Mouse (Mus musculus) stomach, embryonic 14.5 days (tissue): ENCODE measurements around the gene Sec24c. TPM values are rescaled to one million over a fixed set of nuclear protein-coding genes. Genes with fewer than 3 reads are reported as not detected.
"Not testable (repeated sequence)": the region's sequence is repeated elsewhere in the genome, so short reads cannot be mapped to it uniquely, and the experiment has no call there.

Experiments used
- ATAC-seq: fragments of 200-750 bp; cut with Nextera tagmentation; 2 replicates; pipeline ENCODE4 v1.8.0; 2017; ENCODE audit warnings: low read depth, moderate TSS enrichment; ENCODE audit not compliant: insufficient number of reproducible peaks, insufficient read depth, low FRiP score
- H3K27ac ChIP-seq: fragments of 300-500 bp; sonication (generic); 2 replicates; pipeline ENCODE4 v1.5.1; 2014; ENCODE audit warnings: mild to moderate bottlenecking, low read length, moderate library complexity, mixed read lengths
- H3K27me3 ChIP-seq: fragments of 300-500 bp; sonication (generic); 2 replicates; pipeline ENCODE4 v1.6.1; 2014; ENCODE audit warnings: low read length, control low read depth, mixed read lengths; ENCODE audit not compliant: control insufficient read depth, insufficient read depth
- H3K36me3 ChIP-seq: fragments of 300-500 bp; sonication (generic); 2 replicates; pipeline ENCODE4 v1.6.1; 2014; ENCODE audit warnings: mild to moderate bottlenecking, control low read depth, low read length, moderate library complexity, mixed read lengths; ENCODE audit not compliant: control insufficient read depth, insufficient read depth
- H3K4me1 ChIP-seq: fragments of 300-500 bp; sonication (generic); 2 replicates; pipeline ENCODE4 v1.6.1; 2014; ENCODE audit warnings: low read length, control low read depth, mixed read lengths; ENCODE audit not compliant: control insufficient read depth, insufficient read depth
- H3K4me2 ChIP-seq: fragments of 300-500 bp; sonication (generic); replicated peaks from 2 replicates; pipeline ENCODE4 v1.6.1; 2014; ENCODE audit warnings: low read depth, low read length, control low read depth
- H3K4me3 ChIP-seq: fragments of 300-500 bp; sonication (generic); 2 replicates; pipeline ENCODE4 v1.5.1; 2014; ENCODE audit warnings: low read depth, low read length, control low read depth
- H3K9ac ChIP-seq: fragments of 300-500 bp; sonication (generic); replicated peaks from 2 replicates; pipeline ENCODE4 v1.6.1; 2014; ENCODE audit warnings: low read depth, mild to moderate bottlenecking, control low read depth, low read length, moderate library complexity, mixed read lengths
- H3K9me3 ChIP-seq: fragments of 300-500 bp; sonication (generic); 2 replicates; pipeline ENCODE4 v1.6.1; 2016; ENCODE audit warnings: low read depth, low read length, control low read depth; ENCODE audit not compliant: control insufficient read depth
- WGBS: fragments of 180-500 bp; shearing (Covaris S2); extraction: QIAGEN DNeasy Blood & Tissue Kit; methylation state at CpG from one replicate; pipeline ENCODE4 v1.1.7; 2014; 5-methylcytosine and 5-hydroxymethylcytosine counted together
- polyA plus RNA-seq: library from polyadenylated mRNA; unstranded; fragments of >200 nt; fragmentation: Nextera tagmentation; extraction: Ambion mirVana; gene quantifications from 2 replicates; pipeline ENCODE4 v1.2.1, GENCODE M21; 2014

Sec24c gene
- polyA plus RNA-seq, result 86.9 and 88.1 TPM in 2 replicates

DNA sequence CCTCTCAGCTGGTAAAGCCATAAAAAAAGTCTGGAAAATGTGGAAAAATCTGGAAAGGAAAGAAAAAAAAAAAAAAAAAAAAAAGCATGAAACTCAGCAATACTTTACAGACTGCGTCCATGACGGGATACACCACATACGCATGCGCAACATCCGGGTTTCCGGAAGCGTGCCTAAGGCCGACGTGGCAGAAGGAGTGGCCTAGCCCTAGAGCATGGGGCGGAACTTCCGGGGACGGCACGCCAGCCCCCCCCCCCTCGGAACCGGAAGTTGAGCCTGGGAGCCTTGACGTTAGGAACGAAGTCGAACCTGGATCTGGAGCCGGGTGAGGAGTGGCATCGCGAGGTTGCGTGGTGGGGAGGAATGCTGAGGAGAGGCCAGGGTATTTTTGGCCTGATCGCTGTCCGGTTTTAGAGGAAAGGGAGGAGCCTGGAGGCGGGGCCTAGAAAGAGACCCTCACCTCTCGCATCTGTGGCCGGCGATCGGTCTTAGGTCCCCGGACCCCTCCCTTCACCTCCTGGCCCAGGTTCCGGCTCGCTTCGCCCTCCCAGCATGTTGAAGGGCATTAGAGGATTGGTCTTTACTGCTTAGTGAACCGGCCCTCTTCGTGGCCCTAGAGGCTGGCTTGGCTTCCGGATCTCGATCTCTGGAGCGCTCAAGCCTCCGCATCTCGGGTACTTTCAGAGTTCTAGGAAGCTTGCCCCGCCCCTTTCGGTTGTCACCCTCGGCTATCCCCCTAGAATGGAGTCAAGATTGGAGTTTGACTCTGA lies at the start of gene Sec24c:
TSS of gene Sec24c (plus strand) at position 245 of the 770 bp plus-strand sequence.
- ATAC-seq, result peak; percentile 96
- H3K27me3 ChIP-seq, result no peaks in the 10 kb centered on the region
- H3K9ac ChIP-seq, result peak within 1 kb of the TSS; percentile 69
- peaks cover 29% of the 10 kb centered on the region for H3K36me3 ChIP-seq
- H3K4me2 ChIP-seq, result peak within 1 kb of the TSS; percentile 67
- H3K4me3 ChIP-seq, result peak within 1 kb of the TSS; percentile 73
- H3K27ac ChIP-seq, result peak within 1 kb of the TSS; percentile 97
- H3K9me3 ChIP-seq, result no peaks in the 10 kb centered on the region
- WGBS, result 2% methylated on average over 43 of the region's 43 CpGs
- H3K4me1 ChIP-seq, result peaks cover 8% of the 10 kb centered on the region; the same call in 1 of the 2 replicates

DNA sequence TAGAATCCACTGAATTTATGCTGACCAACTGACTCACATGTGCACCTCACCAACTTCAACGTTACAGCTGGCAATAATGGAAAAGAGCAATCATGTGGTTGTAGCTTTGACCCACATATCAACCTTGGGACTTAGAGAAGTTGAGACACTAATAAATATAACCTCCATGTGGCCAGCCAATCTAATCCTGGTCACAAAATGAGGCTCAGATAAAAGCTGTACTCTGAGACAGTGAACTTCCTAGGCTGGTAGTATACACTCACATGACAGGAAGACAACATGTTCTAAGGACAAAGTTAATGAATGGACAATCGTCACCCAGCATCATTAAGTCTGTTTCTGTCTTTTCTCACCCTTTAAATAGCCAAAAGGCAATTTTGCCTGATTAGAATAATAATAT lies 47.7 kb upstream of the Sec24c start:
- Histone ChIP-seq H3K4me1 (no peaks in the 10 kb centered on the region), H3K9me3 (no peaks in the 10 kb centered on the region), H3K4me2 (no peak overlapping the region), H3K9ac (no peak overlapping the region), H3K36me3 (no peaks in the 10 kb centered on the region), H3K27ac (no peak overlapping the region), H3K4me3 (no peak overlapping the region), H3K27me3 (no peaks in the 10 kb centered on the region)
- no peak for ATAC-seq
- WGBS, result 86% methylated on average over 2 of the region's 2 CpGs

DNA sequence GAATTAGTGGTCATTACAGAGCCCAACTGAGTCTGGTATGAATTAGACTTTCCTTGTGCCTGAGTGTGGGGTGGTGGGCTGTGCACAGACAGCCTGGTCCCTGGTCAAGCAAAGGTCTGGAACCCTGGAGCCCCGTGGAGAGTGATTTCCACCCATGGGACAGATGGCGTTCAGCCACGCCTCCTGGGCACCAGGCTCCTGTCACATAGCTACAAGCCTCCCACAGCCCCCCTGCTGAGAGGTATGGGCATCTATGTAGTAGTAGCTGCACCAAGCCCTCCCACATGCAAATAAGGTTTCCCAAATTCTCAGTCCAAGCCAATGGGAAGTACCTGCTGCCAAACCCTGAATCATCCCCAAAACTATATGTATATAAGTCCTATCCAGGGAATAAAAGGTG lies 47.1 kb upstream of the Sec24c start:
- H3K27me3 ChIP-seq, result no peaks in the 10 kb centered on the region
- H3K4me2 ChIP-seq, result no peak overlapping the region
- H3K27ac ChIP-seq, result no peak overlapping the region
- H3K4me1 ChIP-seq, result no peaks in the 10 kb centered on the region
- no peaks in the 10 kb centered on the region for H3K36me3 ChIP-seq
- H3K9me3 ChIP-seq, result no peaks in the 10 kb centered on the region
- ATAC-seq, result no peak
- no peak overlapping the region for H3K9ac ChIP-seq
- WGBS, result 86% methylated on average over 3 of the region's 3 CpGs
- no peak overlapping the region for H3K4me3 ChIP-seq

DNA sequence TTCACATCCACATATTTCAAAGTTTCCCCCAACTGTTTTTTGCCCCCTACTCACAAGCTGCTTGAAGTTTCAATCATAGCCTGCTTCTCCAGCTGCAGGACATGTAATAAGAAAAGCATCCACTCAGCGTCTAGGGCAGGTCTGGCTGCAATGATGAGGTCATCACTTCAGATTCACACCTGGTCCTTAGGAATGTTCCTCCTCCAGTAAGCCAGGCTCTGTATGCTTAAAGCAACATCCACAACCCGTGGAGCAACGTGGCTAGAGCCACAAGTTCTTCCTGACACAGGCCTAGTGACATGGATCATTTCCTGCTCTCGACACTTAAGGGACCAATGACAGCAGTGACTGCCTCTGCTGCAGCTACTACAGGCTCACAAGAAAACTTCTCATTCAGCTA lies 42.9 kb upstream of the Sec24c start:
- H3K36me3 ChIP-seq, result no peaks in the 10 kb centered on the region
- no peaks in the 10 kb centered on the region for H3K27me3 ChIP-seq
- no peak overlapping the region for H3K9ac ChIP-seq
- no peak overlapping the region for H3K4me3 ChIP-seq
- no peak for ATAC-seq
- H3K4me1 ChIP-seq, result no peaks in the 10 kb centered on the region
- no peak overlapping the region for H3K27ac ChIP-seq
- no peak overlapping the region for H3K4me2 ChIP-seq
- WGBS, result 40% methylated on average over 4 of the region's 4 CpGs
- H3K9me3 ChIP-seq, result no peaks in the 10 kb centered on the region

DNA sequence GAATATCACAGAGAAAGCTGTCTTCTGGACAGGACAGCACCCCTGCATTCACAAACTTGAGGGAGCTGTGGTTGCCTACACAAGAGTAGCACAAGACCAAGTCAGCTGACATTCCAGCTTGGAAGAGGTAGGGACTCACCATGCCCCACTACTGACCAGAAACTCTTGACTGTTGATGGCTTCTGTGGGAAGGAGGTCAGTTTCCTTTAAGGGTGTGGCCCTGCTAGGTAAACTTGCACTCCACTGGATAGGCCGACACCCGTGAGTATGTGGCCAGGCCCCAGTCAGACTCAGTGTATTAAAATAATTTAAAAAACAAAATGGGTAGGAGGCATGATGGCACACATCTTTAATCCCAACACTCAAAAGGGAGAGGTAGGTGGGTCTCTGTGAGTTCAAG lies 38.6 kb upstream of the Sec24c start:
- H3K27ac ChIP-seq, result no peak overlapping the region
- H3K27me3 ChIP-seq, result no peaks in the 10 kb centered on the region
- 77% methylated on average over 2 of the region's 2 CpGs for WGBS
- no peaks in the 10 kb centered on the region for H3K9me3 ChIP-seq
- H3K4me1 ChIP-seq, result no peaks in the 10 kb centered on the region
- H3K9ac ChIP-seq, result no peak overlapping the region
- H3K4me3 ChIP-seq, result no peak overlapping the region
- ATAC-seq, result 0 out of 2 replicates have a peak, but pooled peaks have one; percentile 43
- H3K4me2 ChIP-seq, result no peak overlapping the region
- H3K36me3 ChIP-seq, result no peaks in the 10 kb centered on the region

DNA sequence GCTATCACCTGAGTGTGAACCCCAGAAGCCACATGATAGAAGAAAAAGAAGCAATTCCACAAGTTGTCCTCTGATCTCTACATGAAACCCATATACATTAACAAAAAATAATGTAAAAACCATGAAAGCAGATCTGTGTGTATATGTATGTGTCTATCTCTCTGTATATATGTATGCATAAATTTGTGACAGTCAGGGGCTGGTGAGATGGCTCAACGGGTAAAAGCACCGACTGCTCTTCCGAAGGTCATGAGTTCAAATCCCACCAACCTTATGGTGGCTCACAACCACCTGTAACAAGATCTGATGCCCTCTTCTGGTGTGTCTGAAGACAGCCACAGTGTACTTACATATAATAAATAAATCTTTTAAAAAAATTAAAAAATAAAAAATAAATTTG lies 37.1 kb upstream of the Sec24c start:
- H3K9me3 ChIP-seq, H3K4me1 ChIP-seq, H3K36me3 ChIP-seq, H3K9ac ChIP-seq, H3K4me2 ChIP-seq, H3K27me3 ChIP-seq, ATAC-seq, H3K4me3 ChIP-seq, H3K27ac ChIP-seq: not testable (repeated sequence)
- 96% methylated on average over 3 of the region's 3 CpGs for WGBS

DNA sequence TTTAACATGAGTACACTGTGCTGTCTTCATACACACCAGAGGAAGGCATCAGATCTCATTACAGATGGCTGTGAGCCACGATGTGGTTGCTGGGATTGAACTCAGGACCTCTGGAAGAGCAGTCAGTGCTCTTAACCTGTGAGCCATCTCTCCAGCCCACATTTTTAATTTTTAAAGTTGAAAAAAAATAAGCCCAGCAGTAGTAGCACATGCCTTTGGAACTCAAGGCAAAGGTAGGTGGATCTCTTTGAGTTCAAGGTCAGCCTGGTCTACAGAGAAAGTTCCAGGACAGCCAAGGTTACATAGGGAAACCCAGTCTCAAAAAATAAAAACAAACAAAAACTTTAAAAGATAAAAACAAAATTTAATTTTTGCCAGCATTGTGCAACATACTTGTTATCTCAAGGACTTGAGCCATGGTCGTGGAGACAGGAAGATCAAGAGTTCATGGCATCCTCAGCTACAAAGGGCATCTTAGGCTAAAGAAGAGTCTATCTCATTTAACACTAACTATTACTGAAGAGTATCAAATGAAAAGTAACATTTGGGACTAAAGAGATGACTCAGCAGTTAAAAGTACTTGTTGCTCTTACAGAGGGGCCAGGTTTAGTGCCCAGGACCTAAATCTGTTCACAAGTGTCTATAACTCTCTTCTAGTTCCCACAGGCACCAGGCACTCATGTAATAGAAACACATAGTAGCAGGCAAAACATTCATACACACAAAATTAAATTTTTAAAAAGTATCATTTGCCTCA lies 36.1 kb upstream of the Sec24c start:
- H3K4me2 ChIP-seq, result no peak overlapping the region
- 74% methylated on average over 2 of the region's 2 CpGs for WGBS
- H3K27me3 ChIP-seq, result no peaks in the 10 kb centered on the region
- no peaks in the 10 kb centered on the region for H3K9me3 ChIP-seq
- no peak overlapping the region for H3K9ac ChIP-seq
- no peaks in the 10 kb centered on the region for H3K36me3 ChIP-seq
- no peak overlapping the region for H3K4me3 ChIP-seq
- H3K27ac ChIP-seq, result no peak overlapping the region
- no peak for ATAC-seq
- H3K4me1 ChIP-seq, result peaks cover 6% of the 10 kb centered on the region; the same call in 1 of the 2 replicates

DNA sequence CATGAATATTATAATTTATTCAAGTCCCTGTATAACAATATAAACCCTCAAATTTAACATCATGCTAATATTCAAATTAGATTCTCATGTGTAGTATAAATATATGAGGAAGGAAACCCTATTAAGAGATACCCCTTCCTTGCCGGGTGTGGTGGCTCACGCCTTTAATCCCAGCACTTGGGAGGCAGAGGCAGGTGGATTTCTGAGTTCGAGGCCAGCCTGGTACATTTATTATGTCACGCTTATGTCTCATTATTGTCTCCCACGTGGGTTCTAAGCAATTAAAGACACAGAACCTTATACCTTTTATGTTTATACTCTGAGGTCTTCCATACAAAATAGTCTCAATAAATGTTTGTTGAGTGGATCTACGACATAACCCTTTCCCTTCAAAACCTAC lies 35.4 kb upstream of the Sec24c start:
- Histone ChIP-seq H3K4me2 (no peak overlapping the region), H3K27me3 (no peaks in the 10 kb centered on the region), H3K4me3 (no peak overlapping the region), H3K9ac (no peak overlapping the region), H3K4me1 (peaks cover 6% of the 10 kb centered on the region; the same call in 1 of the 2 replicates), H3K27ac (no peak overlapping the region), H3K36me3 (no peaks in the 10 kb centered on the region), H3K9me3 (no peaks in the 10 kb centered on the region)
- WGBS, result 92% methylated on average over 6 of the region's 6 CpGs
- no peak for ATAC-seq
